Mouse (Mus musculus) yolk sac, embryonic 10.5 days (tissue): ENCODE results near the gene Klf11.
"Not testable (repeated sequence)": the region's sequence is repeated elsewhere in the genome, so short reads cannot be mapped to it uniquely, and the experiment has no call there.

Source experiments
- DNase-seq: peaks from one replicate; pipeline ENCODE4 v3.0.0-alpha.2; 2017; ENCODE audit warnings: low spot score

Klf11 gene

DNA sequence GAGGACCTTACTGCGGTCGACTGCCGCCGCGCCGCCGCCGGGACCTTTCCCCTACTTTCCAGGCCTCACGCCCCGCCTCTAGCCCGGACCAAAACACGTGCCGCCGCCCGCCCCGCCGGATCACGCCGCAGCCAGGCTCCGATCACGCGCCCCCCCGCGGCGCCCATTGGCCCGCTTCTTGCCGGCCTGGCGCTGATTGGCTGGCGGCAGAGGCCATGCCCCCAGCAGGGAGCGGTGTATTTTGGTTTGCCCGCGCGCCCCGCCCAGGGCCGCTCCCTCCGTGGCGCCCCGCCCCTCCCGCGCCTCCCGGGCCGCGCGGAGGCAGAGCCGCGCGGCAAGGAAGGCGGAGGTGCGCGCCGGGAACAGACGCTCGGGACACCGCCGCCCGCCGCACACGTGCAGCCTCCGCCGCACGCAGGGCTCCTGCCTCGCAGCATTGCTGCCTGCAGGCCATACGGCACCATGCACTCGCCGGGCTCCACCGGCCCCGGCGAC lies at the start of gene Klf11:
Gene Klf11, plus strand, starts transcription at position 212 of the 495 bp plus-strand sequence.
- peak; percentile 98 for DNase-seq

DNA sequence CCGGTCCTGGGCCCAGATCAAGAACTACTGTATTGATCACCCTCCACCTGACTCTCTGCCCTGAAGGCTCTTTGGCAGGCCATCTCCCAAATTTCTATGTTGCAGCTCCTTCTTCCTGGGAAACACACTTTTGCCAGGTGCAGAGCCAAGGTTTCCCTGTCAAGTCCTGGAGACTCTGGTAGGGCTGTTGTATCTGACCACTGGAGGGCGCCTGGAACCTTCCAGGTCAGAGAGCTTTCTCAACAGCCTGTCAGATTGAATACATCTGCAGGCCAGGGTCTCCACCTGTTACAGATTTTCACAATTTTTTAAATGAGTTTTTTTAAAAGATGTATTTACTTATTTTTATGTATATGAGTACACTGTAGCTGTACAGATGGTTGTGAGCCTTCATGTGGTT lies 47.8 kb upstream of the Klf11 start:
- DNase-seq = peak; percentile 45

DNA sequence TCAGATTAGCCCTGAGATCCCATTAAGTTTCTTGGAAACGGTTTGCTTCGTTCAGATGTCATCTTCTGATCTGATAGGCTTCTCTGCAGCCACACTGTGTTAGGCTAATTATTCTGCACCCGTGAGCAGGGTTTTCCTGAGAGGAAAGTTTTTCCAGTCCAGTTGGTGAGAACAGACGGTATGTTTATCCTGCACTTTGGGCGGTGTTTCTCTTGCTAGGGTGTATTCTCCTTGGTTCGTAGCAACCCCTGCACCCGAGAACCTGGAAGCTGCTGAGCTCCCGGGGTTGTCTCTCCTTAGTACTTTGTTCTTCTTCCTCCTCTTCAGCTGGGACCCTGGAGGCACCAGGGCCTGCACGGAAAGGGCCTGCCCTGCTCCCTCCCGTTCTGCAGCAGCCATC lies 44.9 kb upstream of the Klf11 start:
- no peak for DNase-seq

DNA sequence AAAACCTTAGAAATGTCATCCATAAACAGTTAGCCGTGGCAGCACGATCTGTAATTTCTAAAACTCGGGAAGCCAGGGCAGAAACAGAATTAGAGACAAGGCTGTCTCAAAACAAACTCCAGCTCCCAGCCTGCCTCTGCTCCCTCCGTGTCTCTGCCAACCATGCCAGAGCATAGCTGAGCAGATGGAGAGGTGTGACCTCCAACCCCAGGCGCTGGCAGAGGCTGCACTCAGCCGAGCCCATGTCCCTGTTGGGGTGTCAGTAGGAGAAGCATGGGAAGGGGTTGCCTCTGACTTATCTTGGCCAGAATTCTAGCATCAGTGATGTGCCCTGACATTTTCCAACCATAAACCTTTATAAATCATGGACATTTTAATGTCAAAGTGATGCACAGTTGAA lies 38.5 kb upstream of the Klf11 start:
- no peak for DNase-seq

DNA sequence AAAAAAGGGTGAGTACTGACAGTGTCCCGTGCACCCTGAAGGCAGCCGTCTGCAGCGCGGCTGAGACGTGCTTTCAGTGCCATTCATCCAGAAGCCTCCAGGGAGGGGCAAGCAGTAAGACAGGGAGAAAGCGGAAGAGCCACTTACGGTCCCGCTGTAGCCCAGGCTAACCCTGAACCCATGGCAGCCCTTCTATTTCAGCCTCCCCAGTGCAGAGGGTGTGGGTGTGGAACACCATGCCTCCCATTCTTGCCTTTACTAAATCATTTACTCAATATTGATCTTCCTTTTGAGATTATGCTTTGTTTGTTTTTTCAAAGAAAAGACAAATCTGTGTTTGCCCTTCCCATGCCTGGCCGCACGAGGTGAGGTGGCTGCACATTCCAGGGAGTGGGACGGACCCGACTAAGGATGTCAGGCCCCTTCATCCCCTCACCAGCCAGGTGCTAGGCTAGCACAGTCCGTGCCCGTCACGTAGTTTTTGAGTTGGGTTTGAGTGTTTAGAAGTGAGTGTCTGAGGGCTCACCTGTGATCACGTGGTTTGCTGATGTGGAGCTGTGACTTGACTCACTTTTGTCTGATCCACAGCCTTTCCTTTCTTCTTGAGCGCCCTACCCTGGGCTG lies 36.5 kb upstream of the Klf11 start:
- DNase-seq = peak; percentile 58

DNA sequence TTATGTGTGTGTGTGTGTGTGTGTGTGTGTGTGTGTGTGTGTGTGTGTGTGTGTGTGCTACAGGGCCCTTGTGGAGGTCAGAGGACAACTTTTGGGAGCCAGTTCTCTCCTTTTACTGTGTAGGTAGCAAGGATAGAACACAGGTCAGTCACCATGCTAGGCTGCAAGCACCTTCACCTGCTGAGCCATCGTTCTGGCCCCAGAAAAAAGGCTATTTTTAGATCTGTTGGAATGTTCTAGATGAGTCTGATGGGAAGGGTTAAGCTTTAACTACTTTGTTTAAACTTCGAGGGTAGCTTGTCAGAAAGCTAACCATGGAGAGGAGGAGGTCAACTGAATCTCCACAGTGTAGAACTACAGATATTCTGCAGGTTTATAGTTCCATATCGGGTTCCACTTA lies 35.9 kb upstream of the Klf11 start:
- peak; percentile 36 for DNase-seq

DNA sequence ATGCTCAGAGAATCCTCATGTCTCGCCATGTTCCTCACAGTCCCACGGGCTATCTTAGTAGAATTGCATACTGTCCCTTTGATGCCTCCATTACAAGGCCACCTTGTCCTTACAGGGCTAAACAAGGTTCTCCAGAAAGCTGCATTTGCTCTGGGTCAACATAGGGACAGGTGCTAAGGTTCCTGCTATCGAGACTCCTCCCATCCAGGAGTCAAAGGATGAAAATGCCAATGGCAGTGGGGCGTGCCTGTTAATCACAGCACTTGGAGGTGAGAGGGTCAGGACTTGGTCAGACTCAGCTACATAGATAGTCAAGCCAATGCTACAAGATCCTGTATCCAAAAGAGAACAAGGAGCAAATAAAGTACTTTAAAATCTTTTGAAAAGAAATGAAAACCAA lies 31.6 kb upstream of the Klf11 start:
- no peak for DNase-seq

DNA sequence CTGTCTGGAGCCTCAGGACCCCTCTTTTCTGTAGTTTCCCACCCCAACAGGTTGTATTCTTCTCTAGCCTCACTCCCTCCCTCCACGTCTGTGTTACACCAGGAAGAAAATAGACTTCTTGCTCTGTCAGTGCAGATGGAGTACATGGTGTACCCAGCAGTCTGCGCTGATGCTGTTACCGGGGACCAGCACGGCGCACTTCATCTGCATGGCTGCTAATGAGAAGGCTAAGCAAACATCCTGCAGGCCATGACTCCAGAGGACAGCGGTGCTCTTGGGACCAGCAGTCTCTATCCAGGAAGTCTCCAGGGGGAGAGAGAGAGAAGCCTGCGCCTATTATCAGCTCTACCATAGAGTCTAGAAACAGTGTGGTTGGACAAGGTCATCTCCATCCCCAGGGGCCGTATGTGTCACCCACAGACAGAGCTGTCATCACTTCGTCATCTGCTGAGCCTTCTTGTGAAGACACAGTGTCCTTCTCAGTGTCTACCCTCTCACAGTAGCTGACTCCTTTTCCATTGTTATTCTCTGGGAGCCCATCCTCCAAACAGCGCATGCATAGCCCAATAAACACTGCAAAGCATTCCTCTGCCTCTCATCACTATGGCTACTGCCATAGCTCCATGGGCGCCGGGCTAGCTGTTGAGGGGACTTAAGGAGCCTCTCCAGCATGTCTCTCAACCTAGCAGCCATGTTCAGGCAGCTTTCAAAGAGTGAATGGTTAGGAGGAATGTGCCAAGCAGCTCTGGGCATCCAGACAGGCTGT lies 27.4 kb upstream of the Klf11 start:
- no peak for DNase-seq

DNA sequence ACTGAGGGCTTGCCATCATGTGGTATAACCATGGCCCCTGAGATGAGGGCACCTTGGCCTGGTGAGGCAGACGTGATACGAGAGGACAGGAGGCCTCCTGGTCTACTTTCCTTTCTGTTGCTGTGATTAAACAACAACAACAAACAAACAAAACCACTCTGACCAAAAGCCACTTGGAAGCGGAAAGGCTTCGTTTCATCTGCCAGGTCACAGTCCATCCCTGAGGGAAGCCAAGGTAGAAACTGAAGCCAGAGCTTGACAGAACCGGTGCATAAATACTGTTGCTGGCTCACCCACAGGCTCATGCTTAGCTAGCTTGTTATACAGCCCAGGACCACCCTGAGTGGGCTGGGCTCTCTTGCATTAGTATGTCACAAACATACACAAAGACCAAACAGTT lies 24.7 kb upstream of the Klf11 start:
- no peak for DNase-seq

DNA sequence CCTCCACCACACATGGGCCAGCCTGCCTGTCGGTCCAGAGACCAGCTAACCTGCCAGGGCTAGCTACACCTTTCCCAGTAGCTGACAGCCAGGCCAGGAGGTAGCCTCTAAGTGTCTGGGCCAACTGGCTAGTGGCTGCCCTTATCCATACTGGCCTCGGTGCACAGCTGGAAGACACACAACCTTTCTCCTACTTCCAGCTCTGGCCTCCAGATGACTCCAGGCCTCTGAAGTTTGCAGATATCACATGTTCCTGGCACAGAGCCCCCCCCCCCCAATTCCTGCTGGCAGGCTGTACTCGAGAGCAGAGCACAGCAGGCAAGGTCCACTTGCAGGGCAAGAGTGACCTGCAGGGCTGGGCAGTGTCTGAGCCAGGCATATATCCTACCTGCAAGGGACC lies 23.9 kb upstream of the Klf11 start:
- no peak for DNase-seq

DNA sequence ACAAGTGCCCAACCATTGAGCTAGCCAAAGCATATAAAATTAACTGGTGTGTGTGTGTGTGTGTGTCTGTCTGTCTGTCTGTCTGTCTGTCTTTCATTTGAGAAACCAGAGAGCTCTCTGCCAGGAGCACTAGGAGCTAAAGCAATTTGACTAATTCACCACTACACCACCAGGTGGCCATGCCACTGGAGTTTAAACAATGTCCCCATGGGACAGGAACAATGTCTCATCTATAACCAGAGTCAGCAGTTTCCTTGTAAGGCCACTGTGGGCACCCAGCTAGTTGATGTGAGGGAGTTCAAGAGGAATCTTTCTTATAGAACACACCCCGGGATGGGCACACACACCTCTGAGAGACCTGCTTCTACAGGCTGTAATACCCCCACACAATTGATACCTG lies 20.9 kb upstream of the Klf11 start:
- DNase-seq = no peak

DNA sequence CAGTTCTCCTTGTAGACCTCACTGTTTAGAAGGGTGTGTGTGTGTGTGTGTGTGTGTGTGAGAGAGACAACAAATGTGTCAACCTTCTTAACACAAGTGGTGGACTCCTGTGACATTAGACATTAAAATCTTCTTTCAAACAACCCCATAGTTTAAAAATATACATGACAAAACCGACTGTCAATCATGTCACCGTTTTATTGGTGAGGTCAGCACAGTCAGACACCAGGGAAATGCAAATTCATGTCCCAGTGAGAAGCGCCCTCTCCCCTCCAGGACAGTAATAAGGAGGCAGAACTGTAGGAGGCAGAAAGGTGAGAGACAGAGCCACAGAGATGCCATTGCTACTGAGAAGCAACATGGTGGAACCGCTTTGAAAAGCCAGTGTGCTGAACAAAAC lies 18.7 kb upstream of the Klf11 start:
- no peak for DNase-seq

DNA sequence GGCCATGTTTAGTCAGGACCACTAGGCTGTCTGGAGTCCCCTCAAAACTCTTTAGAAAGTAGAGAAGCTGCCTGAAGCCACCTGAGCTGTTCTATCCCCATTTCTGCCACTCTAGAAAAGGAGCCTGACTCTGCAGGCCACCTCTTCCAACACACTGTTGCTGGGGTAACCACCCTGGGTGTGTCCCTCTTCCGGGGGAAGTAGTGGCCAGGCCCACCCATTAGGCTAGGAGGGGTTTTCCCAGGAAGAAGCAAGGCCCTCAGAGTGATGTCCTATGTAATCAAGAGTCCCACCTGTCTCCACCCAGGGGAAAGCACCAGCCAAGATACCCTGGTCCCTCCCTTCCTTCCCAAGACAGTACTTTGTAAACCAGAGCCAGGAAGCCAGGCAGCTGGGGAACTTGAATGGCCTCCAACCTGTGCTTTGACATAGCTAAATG lies 17.3 kb upstream of the Klf11 start:
- DNase-seq = no peak

DNA sequence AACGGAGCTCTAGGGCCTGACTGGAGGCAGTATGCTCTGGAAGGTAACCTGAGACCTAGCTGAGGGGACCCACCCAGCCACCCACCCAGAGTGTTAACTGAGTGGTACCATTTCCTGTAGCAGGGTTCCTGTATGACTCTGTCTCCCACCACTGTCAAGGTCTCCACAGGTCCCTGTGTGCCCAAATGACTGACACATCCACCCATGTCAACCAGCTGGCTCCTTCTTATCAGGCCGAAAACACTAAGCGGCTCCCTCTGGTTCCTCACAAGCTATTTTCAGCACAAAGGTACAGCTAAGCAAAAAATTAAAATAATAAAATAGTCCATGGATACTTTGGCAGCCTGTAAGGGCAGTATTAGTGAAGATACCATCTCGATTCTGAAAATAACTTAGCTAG lies 16.9 kb upstream of the Klf11 start:
- no peak for DNase-seq

DNA sequence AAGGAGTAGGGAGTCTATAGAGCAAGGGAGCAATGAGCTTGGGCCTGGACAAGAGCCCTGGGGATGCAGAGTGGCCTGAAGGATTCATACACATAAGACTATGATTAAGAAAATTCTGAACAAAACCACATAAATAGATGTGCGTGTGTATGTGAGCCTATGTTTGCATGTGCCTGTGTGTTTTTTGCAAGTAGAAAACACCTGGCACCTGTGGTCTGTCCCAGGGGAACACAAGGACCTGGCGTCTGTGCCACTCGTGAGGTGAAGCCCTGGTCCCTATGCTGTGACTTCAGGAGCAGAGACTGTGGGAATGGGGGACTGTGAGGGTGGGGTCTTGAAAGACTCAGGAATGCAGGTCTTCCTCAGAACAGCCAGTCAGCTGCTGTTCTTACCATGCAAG lies 16.4 kb upstream of the Klf11 start:
- no peak for DNase-seq

DNA sequence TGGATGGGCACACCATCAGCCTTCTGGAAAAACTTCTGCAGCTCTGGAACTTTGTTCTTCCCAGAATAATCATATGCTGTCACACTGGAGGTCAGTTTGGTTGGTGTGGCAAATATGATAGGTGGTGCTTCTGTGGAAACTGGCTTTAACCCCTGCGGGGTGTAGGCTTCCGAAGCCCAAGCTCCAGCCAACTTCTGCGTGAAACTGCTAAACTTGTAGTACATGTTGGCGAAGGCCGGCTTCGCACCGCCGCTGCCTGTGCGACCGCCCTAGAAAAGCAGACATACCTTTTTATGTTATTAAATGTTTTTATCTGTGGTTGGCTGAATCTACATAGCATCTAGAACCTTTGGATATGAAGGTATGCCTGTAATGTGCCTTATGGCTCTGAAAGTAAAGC lies 12.3 kb upstream of the Klf11 start:
- DNase-seq = not testable (repeated sequence)

DNA sequence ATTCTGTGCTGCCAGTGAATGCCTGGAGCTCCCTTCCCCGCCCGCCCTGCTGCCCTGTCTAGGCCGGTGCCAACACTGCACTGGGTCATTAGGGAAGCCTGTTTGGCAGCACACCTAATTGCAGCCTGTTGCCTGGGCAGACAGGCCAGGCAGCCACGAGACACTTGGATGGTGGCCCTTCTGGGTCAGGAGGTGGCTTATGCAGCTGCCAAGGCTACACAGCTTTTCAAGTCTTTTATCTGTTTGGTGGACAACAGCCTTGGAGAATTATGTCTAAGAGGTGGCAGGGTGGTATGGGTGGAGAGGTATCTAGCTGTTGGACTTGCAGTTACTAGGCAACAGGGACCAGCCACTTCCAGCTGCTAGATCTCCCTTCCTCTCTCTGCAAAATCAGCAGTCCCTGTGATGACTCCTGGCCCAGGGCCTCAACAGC lies 8.7 kb upstream of the Klf11 start:
- no peak for DNase-seq

DNA sequence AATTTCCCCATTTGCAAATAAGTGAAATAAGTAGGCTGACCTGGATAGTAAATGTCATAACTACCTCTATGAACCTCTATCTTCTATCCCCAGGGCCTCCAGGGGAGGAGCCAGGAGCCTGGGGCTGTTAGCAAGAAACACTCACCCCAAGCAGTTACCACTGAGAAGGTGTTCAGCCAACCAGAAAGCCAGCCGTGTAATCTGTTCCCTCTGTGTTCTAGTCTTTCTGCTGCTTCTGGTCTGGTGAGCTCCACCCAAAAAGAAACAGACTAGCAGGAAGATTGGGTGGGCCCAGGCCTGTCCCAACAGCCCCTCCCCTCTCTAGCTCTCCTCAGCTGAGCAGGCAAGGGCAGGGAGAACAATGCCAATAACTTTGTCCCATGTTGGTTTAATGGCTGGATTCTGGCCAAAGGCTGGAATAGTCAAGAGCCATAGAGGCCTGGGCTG lies 6.9 kb upstream of the Klf11 start:
- no peak for DNase-seq

DNA sequence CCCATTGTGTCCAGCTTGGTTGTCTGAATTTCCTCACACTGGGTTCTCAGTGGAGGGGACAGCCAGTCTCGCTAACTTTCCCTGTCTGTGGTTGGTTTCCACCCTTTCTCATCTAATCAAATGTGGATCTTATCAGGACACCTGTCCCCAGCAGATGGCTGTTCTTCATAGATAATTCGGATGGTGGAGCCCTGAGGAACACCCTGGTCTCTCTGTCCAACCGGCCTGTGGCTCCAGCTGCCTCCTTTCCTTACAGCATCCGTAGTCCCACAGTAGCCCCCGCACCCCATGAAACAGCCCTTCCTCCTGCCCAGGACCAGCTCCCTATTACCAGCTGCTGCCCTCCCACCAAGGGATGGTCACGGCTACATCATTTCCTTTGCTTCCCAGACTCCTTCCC lies 5.2 kb upstream of the Klf11 start:
- no peak for DNase-seq

DNA sequence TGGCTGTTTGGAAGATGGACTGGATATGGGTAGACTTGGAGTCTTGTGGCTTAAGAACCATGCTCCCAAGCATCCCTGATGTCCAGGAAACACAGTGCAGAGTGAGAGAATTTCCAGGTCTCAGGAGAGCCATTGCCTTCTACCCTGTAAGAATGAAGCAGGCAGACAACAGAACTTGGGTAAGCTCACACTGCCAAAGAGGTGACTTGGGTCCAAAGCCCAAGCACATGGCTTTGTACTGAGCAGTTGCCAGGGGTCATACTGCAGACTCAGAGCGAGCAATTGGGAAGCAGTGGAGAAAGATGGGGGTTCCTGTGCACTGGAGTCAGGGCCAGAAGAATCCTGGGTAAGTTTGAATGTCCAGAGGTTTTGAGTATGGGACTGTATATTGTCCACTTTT lies 3.0 kb upstream of the Klf11 start:
- DNase-seq = no peak

DNA sequence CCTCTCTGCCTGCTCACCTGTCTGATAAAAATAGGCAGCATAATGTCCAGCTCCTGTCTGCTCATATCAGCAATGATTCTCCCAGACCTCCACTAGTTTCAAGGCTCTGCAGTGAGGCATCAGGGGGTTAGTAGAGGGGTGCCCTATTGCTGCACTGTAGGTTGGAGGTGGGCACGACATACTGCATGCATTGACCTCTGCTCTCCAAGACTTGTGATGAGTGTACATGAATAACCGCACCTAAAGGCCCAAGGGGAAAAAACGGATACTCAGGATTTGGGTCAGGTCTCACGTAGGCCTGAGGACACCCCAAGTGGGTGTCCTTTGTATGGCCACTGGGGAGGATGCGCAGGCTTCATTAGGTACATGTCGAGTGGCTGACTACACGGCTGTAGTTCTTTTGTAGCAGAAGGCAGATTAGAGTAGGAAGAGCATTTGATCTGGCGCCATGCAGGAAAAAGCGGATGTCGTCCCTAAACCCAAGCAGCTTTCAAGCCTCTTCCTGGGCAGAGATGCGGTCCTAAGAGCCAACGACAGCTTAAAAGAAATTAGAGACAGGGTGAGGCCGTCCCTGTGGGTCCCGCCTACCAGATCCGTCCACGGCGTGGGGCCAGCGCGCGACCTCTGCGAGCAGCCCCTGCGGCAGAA lies 535 bp upstream of the Klf11 start:
- no peak for DNase-seq

DNA sequence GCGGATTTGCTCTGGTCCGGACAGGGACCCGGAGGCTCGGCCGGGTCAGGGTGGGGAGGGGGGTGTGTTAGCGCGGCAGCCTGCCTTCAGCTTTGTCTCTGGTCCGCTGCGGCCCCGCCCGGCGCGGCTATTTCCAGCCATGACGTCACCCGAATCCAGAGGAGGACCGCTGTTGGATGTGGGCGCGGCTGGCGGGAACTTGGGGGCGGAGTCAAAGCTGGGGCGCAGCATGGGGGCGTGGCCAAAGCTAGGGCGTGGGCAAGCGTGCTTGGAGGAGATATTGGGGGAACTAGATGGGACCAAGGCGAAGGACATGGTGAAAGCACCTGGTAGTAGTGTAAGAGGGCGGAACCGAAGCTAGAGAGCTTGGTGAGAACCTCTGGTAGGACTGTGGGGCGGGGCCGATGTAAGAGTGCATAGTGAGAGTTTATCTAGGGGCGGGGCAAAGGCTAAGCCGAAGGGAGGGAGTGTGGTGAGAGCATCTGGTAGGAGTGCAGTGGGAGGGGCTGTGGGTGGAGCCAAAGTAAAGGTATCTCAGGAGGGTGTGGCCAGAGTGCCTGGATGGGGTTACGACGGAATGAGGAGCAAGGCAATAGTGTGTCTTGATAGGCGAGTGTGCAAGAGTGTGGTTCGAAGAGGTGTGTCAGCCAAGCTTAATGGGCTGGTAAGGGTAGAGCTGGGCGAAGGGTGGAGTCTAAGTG lies 718 bp downstream of the Klf11 start:
- DNase-seq = peak; percentile 97
